Mouse (Mus musculus) liver, embryonic 14.5 days (tissue): ENCODE measurements around the gene Oprm1. TPM values are rescaled to one million over a fixed set of nuclear protein-coding genes. Genes with fewer than 3 reads are reported as not detected.

ENCODE experiments used
- ATAC-seq: fragments of 200-750 bp; cut with Nextera tagmentation; 2 replicates; pipeline ENCODE4 v1.8.0; 2017; ENCODE audit warnings: moderate number of reproducible peaks, mild to moderate bottlenecking, moderate library complexity; ENCODE audit not compliant: insufficient read depth
- DNase-seq, 3 experiments: peaks; one replicate each; pipeline ENCODE4 v3.0.0-alpha.2; 2012 to 2013; ENCODE audit warnings: low read depth in 3 of 3, low spot score in 3 of 3
- H3K27ac ChIP-seq: fragments of 300-500 bp; sonication (generic); 2 replicates; pipeline ENCODE4 v1.5.1; 2014; ENCODE audit warnings: moderate library complexity, mild to moderate bottlenecking, control low read depth, inconsistent platforms
- H3K27me3 ChIP-seq: fragments of 300-500 bp; sonication (generic); 2 replicates; pipeline ENCODE4 v1.6.1; 2014; ENCODE audit warnings: mild to moderate bottlenecking, low read length, moderate library complexity; ENCODE audit not compliant: control insufficient read depth, insufficient read depth
- H3K36me3 ChIP-seq: fragments of 300-500 bp; sonication (generic); replicated peaks from 2 replicates; pipeline ENCODE4 v1.6.1; 2014; ENCODE audit warnings: low read depth; ENCODE audit not compliant: control insufficient read depth, insufficient read depth
- H3K4me1 ChIP-seq, 2 experiments: fragments of 200-500 bp in 1 of 2; fragments of 300-500 bp in 1 of 2; sonication (generic) in 1 of 2; replicated peaks; 2 replicates each; pipeline ENCODE4 v1.6.1; 2012 to 2014; ENCODE audit warnings: antibody characterized with exemption in 1 of 2, inconsistent platforms in 1 of 2, low read length in 1 of 2; ENCODE audit not compliant: control insufficient read depth in 2 of 2, insufficient read depth in 2 of 2
- H3K4me2 ChIP-seq: fragments of 300-500 bp; sonication (generic); 2 replicates; pipeline ENCODE4 v1.6.1; 2014; ENCODE audit warnings: low read depth, mild to moderate bottlenecking, control low read depth, moderate library complexity
- H3K4me3 ChIP-seq, 2 experiments: fragments of 200-500 bp in 1 of 2; fragments of 300-500 bp in 1 of 2; sonication (generic) in 1 of 2; 2 replicates each; pipeline ENCODE4 v1.5.1; 2012 to 2014; ENCODE audit warnings: low read depth in 2 of 2, low read length in 2 of 2, mild to moderate bottlenecking in 2 of 2, control low read depth in 1 of 2, inconsistent platforms in 1 of 2, moderate library complexity in 1 of 2; ENCODE audit not compliant: insufficient read depth in 1 of 2
- H3K9ac ChIP-seq: fragments of 300-500 bp; sonication (generic); replicated peaks from 2 replicates; pipeline ENCODE4 v1.6.1; 2014; ENCODE audit warnings: mild to moderate bottlenecking, control low read depth, moderate library complexity
- H3K9me3 ChIP-seq: fragments of 300-500 bp; sonication (generic); 2 replicates; pipeline ENCODE4 v1.6.1; 2016; ENCODE audit warnings: low read length, mixed read lengths; ENCODE audit not compliant: control insufficient read depth
- CTCF ChIP-seq: IDR thresholded peaks from 2 replicates; pipeline ENCODE4 v1.5.1; 2016; ENCODE audit warnings: antibody characterized with exemption, low read depth, control low read depth
- EP300 ChIP-seq: IDR thresholded peaks from 2 replicates; pipeline ENCODE4 v1.6.1; 2016; ENCODE audit warnings: antibody characterized with exemption, low read depth
- WGBS: fragments of 180-500 bp; shearing (Covaris S2); extraction: QIAGEN DNeasy Blood & Tissue Kit; methylation state at CpG from one replicate; pipeline ENCODE4 v1.1.7; 2014; ENCODE audit not compliant: insufficient replicate concordance; 5-methylcytosine and 5-hydroxymethylcytosine counted together
- polyA plus RNA-seq, 2 experiments: library from polyadenylated mRNA; depleted of rRNA in 1 of 2; stranded (reverse) in 1 of 2; unstranded in 1 of 2; fragments of >200 nt; fragmentation: Nextera tagmentation in 1 of 2; extraction: Ambion mirVana in 1 of 2; gene quantifications; 2 replicates each; pipeline versions ENCODE4 v1.2.1 to v1.2.3; 2012 to 2014

The Oprm1 gene
- polyA plus RNA-seq, 2 experiments, result not detected

DNA sequence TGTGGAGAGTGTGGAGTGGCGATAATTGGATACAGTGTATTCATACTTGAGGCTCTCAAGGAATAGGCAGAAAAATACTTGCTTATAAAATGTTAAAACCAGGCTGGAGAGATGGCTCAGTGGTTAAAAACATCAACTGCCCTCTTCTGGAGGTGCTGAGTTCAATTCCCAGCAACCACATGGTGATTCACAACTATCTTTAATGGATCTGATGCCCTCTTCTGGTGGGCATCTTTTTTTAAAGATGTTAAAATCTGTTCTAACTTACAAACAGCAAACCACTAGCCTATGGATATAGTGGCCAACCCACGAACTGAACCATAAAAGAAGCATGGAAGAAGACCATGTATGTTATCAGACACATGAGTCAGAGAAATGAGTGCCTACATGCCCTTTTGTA lies 310.8 kb downstream of the Oprm1 start:
- H3K4me2 ChIP-seq, result no peak overlapping the region
- H3K27me3 ChIP-seq, result no peaks in the 10 kb centered on the region
- no peak overlapping the region for H3K27ac ChIP-seq
- no peak for DNase-seq
- H3K4me3 ChIP-seq, result no peak overlapping the region
- H3K36me3 ChIP-seq, result no peaks in the 10 kb centered on the region
- 55% methylated on average over 2 of the region's 2 CpGs for WGBS
- no peak for ATAC-seq
- H3K9ac ChIP-seq, result no peak overlapping the region
- TF ChIP-seq EP300 (no peak), CTCF (no peak)
- no peaks in the 10 kb centered on the region for H3K9me3 ChIP-seq
- no peaks in the 10 kb centered on the region for H3K4me1 ChIP-seq

- Histone ChIP-seq H3K27ac (no peak overlapping the region), H3K9ac (no peak overlapping the region), H3K27me3 (no peaks in the 10 kb centered on the region), H3K4me3 (no peak overlapping the region), H3K4me2 (no peak overlapping the region), H3K4me1 (no peaks in the 10 kb centered on the region), H3K9me3 (no peaks in the 10 kb centered on the region), H3K36me3 (no peaks in the 10 kb centered on the region)
- 55% methylated on average over 8 of the region's 8 CpGs for WGBS
- no peak for ATAC-seq
- DNase-seq, result no peak
- TF ChIP-seq CTCF, result no peak
- no peak for TF ChIP-seq EP300
Observed at GRCm38 (mm10) chr10:7070100-7070835, 312.0 kb downstream of the Oprm1 start.

DNA sequence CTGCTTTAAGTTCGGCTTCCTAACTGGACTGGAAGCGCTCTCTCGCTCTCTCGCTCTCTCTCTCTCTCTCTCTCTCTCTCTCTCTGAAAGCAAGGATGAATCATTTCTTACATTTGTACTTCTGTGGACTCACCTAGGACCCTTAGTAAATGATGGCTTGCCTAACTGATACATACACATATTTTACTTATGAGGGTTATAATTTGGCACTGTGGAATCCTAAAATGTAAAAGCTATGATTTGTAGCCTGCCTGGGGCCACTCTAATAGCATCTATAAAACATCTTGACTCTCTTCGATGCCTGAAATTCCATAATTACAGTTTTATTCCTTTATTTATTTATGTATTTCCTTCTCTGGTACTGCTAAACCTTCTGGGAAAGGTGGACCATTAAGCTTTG lies 312.6 kb downstream of the Oprm1 start:
- Histone ChIP-seq H3K9ac (no peak overlapping the region), H3K4me2 (no peak overlapping the region), H3K27ac (no peak overlapping the region), H3K27me3 (no peaks in the 10 kb centered on the region), H3K9me3 (no peaks in the 10 kb centered on the region), H3K36me3 (no peaks in the 10 kb centered on the region), H3K4me3 (no peak overlapping the region), H3K4me1 (no peaks in the 10 kb centered on the region)
- ATAC-seq (no peak), DNase-seq (no peak)
- TF ChIP-seq EP300, result no peak
- TF ChIP-seq CTCF, result no peak
- WGBS, result 72% methylated on average over 5 of the region's 5 CpGs

DNA sequence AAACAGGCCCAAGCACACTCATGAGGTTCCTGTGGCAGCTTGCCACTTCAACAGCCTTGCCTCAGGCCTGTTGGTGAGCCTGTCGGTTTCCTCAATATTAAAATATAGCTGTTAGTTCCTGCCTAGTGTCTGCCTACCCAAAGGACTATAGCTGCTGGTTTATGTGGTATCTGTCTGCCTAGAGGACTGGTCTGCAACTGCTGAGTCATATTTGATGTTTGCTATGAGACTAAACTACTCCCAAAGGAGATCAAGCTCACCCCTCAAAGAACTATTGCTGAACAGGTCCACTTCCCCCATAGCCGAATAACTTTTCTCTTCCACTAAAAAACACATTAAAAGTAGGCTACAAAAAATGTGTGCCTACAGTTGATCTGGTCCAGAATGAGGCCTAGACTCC lies 315.9 kb downstream of the Oprm1 start:
- Histone ChIP-seq H3K36me3 (no peaks in the 10 kb centered on the region), H3K9ac (no peak overlapping the region), H3K27ac (no peak overlapping the region), H3K4me2 (no peak overlapping the region), H3K27me3 (no peaks in the 10 kb centered on the region), H3K4me1 (no peaks in the 10 kb centered on the region), H3K4me3 (no peak overlapping the region), H3K9me3 (no peaks in the 10 kb centered on the region)
- ATAC-seq, result no peak
- WGBS, result 53% methylated on average over 2 of the region's 2 CpGs
- DNase-seq, result no peak
- no peak for TF ChIP-seq EP300
- no peak for TF ChIP-seq CTCF

- 66% methylated on average over 2 of the region's 2 CpGs for WGBS
- TF ChIP-seq CTCF, result no peak
- no peak for TF ChIP-seq EP300
- Histone ChIP-seq H3K4me1 (no peaks in the 10 kb centered on the region), H3K4me3 (no peak overlapping the region), H3K27me3 (no peaks in the 10 kb centered on the region), H3K4me2 (no peak overlapping the region), H3K36me3 (no peaks in the 10 kb centered on the region), H3K9ac (no peak overlapping the region), H3K9me3 (no peaks in the 10 kb centered on the region), H3K27ac (no peak overlapping the region)
- ATAC-seq (no peak), DNase-seq (no peak)
Observed at GRCm38 (mm10) chr10:7075661-7076060, 317.4 kb downstream of the Oprm1 start.
